Mouse (Mus musculus) macrophage (primary cell): ENCODE measurements around the gene Zfp280b. TPM values are rescaled to one million over a fixed set of nuclear protein-coding genes. Genes with fewer than 3 reads are reported as not detected.
"Not testable (repeated sequence)": the region's sequence is repeated elsewhere in the genome, so short reads cannot be mapped to it uniquely, and the experiment has no call there.

Source experiments
- H3K27ac ChIP-seq: fragments of 350-480 bp; formaldehyde crosslinking; 2 replicates; pipeline ENCODE4 v1.9.0; 2021
- H3K36me3 ChIP-seq: fragments of 350-480 bp; formaldehyde crosslinking; 2 replicates; pipeline ENCODE4 v1.9.0; 2021; ENCODE audit errors: inconsistent target
- H3K4me3 ChIP-seq: fragments of 350-480 bp; formaldehyde crosslinking; 2 replicates; pipeline ENCODE4 v1.9.0; 2021; ENCODE audit errors: inconsistent target
- H3K79me2 ChIP-seq: fragments of 350-480 bp; formaldehyde crosslinking; 2 replicates; pipeline ENCODE4 v1.9.0; 2021; ENCODE audit errors: inconsistent target
- WGBS: methylation state at CpG from one replicate; pipeline ENCODE4 v1.1.7; 2026; ENCODE audit warnings: inconsistent platforms; ENCODE audit not compliant: missing documents; 5-methylcytosine and 5-hydroxymethylcytosine counted together
- polyA plus RNA-seq: library from polyadenylated mRNA; stranded (reverse); fragments of 250-400 nt; gene quantifications from 3 replicates; pipeline ENCODE4 v1.2.4, GENCODE M21; 2018; ENCODE audit warnings: inconsistent platforms

Zfp280b gene
- polyA plus RNA-seq, 1 experiment from 2014 or later = 3.8 TPM

DNA sequence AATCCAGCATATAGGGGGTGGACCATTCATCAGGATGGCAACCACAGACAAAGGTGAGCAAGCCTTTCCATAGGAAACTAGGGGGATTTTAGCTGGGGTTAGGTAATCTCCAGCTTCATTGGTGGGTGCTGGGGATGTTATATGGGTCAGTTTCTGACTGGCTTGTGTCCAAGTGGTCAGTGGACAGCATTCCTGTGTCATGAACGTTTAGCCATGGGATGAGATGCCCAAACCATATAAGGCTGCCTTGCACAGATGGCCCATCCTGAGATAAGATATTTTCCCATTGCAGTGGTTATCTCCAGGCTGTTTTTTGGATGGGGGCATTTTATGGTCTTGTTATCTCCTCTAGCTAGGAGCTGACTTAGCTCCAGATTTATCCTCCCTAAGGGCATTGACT, 14.3 kb downstream of the Zfp280b start:
- WGBS = 50% methylated on average over 1 of the region's 1 CpGs
- no peaks in the 10 kb centered on the region for H3K79me2 ChIP-seq
- H3K4me3 ChIP-seq = no peak overlapping the region
- no peaks in the 10 kb centered on the region for H3K36me3 ChIP-seq
- no peak overlapping the region for H3K27ac ChIP-seq

DNA sequence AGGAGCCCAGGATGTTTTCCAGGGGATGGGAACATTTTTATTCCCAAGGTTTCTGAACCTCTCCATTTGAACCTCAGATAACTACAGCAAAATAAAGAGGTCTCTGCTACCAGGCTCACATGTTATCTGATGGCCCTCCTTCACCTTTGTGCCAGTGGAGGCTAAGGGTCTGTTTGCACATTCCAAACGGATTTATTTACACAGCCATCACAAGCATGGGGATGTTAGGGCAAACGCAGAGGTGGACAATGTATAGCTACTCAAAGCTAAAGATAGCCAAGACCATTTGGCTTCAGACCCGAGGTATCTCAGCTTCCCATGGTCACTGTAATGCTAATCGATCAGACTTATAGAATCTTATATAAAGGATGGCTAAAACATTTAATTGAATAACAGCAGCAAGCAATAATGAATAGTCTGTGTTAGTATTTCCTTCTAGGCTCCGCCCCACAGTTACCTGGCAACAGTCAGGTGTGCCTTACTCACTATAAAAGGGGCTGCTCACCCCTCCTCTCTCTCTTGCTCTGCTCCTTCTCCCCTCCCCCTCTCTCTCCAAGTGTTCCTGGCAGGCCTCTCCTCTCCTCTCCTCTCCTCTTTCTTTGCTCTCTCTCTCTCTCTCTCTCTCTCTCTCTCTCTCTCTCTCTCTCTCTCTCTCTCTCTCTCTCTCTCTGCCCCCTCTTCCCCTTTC, 14.9 kb downstream of the Zfp280b start:
- no peaks in the 10 kb centered on the region for H3K79me2 ChIP-seq
- H3K4me3 ChIP-seq = no peak overlapping the region
- no peak overlapping the region for H3K27ac ChIP-seq
- H3K36me3 ChIP-seq = no peaks in the 10 kb centered on the region
- 56% methylated on average over 5 of the region's 5 CpGs for WGBS

DNA sequence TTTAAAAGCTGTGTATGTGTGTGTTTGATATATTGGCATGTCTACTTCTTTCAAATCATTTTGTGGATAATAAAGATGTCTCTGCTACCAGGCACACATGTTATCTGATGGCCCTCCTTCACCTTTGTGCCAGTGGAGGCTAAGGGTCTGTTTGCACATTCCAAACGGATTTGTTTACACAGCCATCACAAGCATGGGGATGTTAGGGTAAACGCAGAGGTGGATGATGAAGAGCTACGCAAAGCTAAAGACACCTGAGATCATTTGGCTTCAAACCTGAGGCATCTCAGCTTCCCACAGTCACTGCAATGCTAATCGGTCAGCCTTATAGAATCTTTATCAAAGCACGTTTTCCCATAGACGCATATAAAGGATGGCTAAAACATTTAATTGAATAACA, 16.5 kb downstream of the Zfp280b start:
- Histone ChIP-seq H3K36me3 (no peaks in the 10 kb centered on the region), H3K4me3 (no peak overlapping the region), H3K79me2 (no peaks in the 10 kb centered on the region), H3K27ac (no peak overlapping the region)
- 84% methylated on average over 6 of the region's 6 CpGs for WGBS

DNA sequence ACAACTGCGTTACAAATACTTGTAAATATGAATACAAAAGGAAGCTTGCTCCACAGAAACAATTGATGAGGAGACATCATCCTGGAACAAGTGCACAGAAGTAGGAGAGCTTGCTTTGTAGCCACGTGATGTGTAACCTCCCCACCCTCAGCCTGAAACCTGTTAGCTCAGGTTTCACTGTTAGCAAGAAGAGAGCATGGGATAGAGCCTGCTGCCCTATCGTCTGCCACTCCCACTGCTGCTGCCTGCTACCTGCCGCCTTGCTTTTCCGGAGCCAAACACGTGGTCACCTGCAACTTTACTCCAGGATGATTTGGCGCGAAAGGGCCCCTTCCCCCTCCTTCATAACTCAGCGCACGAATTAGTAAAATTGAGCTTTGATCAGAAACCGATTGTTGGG, 19.4 kb downstream of the Zfp280b start:
- H3K79me2 ChIP-seq = no peaks in the 10 kb centered on the region

DNA sequence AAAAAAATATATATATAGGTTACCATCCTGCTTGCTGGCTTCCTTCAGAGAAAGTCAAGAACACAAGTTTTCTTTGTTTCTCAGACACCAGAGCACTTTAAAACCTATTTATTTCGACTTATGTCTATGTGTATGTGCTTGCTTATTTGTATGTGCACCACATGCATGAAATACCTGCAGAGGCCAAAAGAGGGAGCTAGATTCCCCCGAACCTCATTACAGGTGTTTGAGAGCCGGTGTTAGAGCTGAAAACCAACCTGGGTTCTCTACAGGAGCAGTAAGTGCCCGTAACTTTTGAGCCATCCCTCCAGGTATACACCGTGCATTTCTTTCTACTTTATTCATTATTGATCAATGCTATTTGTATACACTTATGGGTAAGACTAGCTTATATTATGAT, 30.0 kb downstream of the Zfp280b start:
- 96% methylated on average over 5 of the region's 5 CpGs for whole genome bisulfite sequencing

More for the DNA sequence above, 19.4 kb downstream of the Zfp280b start:
- H3K4me3 ChIP-seq = no peak overlapping the region
- H3K27ac ChIP-seq = no peak overlapping the region
- WGBS = 93% methylated on average over 8 of the region's 11 CpGs
- no peaks in the 10 kb centered on the region for H3K36me3 ChIP-seq

DNA sequence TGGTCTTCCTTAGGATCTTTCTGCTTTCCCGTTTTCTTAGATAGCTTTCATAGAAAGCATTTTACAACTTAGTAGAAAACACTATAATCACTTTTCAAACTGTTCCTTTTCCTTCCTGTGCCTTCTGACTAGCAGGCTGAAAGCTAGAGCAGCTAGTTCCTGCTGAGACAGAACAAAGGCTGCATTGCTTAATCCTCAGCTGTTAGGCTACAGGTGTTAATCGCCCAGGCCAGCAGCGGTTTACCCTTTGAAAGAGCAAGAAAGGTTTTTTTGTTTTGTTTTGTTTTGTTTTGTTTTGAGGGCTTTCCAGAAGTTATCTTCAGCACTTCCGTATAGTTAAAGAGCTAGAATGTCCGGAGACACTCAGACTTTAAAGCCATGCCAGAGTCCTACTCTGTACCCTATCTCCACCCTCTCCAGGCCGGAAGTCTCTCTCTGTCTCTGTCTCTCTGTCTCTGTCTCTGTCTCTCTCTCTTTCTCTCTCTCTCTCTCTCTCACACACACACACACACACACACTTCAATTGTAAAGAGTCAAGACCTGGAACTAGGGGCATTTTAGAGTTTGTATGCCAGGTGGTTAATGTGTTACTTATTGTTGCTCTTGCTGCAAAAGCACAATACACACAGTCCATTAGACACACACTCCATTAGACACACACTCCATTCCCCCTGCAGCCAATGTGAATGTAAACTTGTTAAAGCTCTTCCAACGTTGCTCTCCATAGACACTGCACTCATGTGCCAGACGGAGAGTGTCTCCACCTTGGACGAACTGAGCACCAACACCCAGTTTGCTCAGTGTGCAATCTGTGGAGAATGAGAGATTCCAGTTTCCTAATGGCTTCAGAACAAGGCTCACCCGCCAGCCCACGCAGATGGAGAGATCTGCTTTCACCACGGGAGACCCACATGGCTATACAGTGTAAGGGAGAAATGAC, 35.5 kb downstream of the Zfp280b start:
- Histone ChIP-seq H3K4me3 (no peak overlapping the region), H3K27ac (no peak overlapping the region), H3K79me2 (no peaks in the 10 kb centered on the region), H3K36me3 (no peaks in the 10 kb centered on the region)
- WGBS = 67% methylated on average over 12 of the region's 12 CpGs

More for the DNA sequence above, 30.0 kb downstream of the Zfp280b start:
- no peak overlapping the region for H3K27ac ChIP-seq
- H3K36me3 ChIP-seq = no peaks in the 10 kb centered on the region
- H3K79me2 ChIP-seq = no peaks in the 10 kb centered on the region
- H3K4me3 ChIP-seq = no peak overlapping the region

DNA sequence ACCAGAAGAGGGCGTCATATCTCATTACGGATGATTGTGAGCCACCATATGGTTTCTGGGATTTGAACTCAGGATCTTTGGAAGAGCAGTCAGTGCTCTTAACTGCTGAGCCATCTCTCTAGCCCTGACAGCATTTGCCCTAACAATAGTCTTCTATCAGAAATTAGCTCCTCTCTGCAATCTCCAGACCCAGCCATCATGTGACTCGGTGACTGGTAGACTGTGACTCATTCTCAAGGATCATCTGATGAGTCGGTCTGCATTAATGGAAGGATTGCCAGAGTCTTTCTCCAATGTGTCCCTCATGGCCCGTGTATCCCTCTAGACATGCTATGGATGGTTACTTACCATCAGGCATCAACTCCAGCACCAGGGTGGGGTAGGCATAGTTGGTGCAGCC, 39.6 kb downstream of the Zfp280b start:
- not testable (repeated sequence) for H3K79me2 ChIP-seq, H3K36me3 ChIP-seq, H3K27ac ChIP-seq, H3K4me3 ChIP-seq
- 92% methylated on average over 5 of the region's 5 CpGs for WGBS

DNA sequence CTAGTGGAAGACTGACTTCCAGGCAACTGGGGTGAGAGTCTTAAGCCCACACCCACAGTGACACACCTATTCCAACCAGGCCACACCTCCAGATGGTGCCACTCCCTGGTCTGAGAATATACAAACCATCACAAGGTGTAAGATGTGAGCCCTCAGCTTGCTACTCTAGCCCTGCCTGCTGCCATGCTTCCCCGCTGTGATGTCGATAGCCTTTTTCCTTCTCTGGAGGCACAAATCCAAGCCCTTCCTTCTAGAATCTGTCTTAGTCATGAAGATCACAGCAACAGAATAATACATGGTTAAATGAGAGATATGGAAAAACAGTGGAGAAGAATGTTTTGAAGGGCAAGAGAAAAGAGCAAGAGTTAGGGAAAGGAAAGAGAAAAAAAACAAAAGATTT, 44.6 kb downstream of the Zfp280b start:
- not testable (repeated sequence) for H3K36me3 ChIP-seq, H3K27ac ChIP-seq, H3K79me2 ChIP-seq, H3K4me3 ChIP-seq
- 94% methylated on average over 2 of the region's 2 CpGs for WGBS

Other genes starting within 250 kb of the Zfp280b start
- gene Gstt1, start 234.1 kb upstream of the Zfp280b start, polyA plus RNA-seq = 0.27 to 1.5 TPM (median 0.67 TPM) in 3 replicates
- gene Gstt4, start 210.1 kb upstream of the Zfp280b start, polyA plus RNA-seq = not detected in 3 replicates
- 6.2 to 19.7 TPM (median 10.8 TPM) in 3 replicates for gene Gstt2, start 195.2 kb upstream of the Zfp280b start, polyA plus RNA-seq
- gene Mif, start 172.4 kb upstream of the Zfp280b start, polyA plus RNA-seq = 121 to 436 TPM (median 382 TPM) in 3 replicates
- not detected in 3 replicates for gene Derl3, start 139.2 kb upstream of the Zfp280b start, polyA plus RNA-seq
- 36.6 to 53.9 TPM (median 38.3 TPM) in 3 replicates for gene Smarcb1, start 111.0 kb upstream of the Zfp280b start, polyA plus RNA-seq
- 7.6 to 12.8 TPM (median 11.6 TPM) in 3 replicates for gene Chchd10, start 99.5 kb upstream of the Zfp280b start, polyA plus RNA-seq
- 0.36 to 1.3 TPM (median 1.0 TPM) in 3 replicates for gene Mmp11, start 96.2 kb upstream of the Zfp280b start, polyA plus RNA-seq
- not detected in 3 replicates for gene Gm867, start 92.0 kb upstream of the Zfp280b start, polyA plus RNA-seq
- gene Vpreb3, start 89.6 kb upstream of the Zfp280b start, polyA plus RNA-seq = not detected in 3 replicates
- 0.07 TPM in 1 of 3 replicates, not detected in the others for gene Gm5134, start 78.1 kb upstream of the Zfp280b start, polyA plus RNA-seq
- not detected in 3 replicates for gene Slc5a4b, start 78.3 kb downstream of the Zfp280b start, polyA plus RNA-seq
- not detected in 3 replicates for gene Slc5a4a, start 114.8 kb downstream of the Zfp280b start, polyA plus RNA-seq
- 18.3 to 23.8 TPM (median 20.1 TPM) in 3 replicates for gene Prmt2, start 205.2 kb downstream of the Zfp280b start, polyA plus RNA-seq
- gene S100b, start 221.2 kb downstream of the Zfp280b start, polyA plus RNA-seq = 0.17 TPM in 1 of 3 replicates, not detected in the others